Mouse (Mus musculus) mesoderm, embryonic 11.5 days (tissue): ENCODE data around the gene Polr1d.
A peak's percentile ranks its signal among the peaks of the same experiment; 100 is the strongest.

Experiments
- DNase-seq: peaks from one replicate; pipeline ENCODE4 v3.0.0-alpha.2; 2012; ENCODE audit warnings: low read depth, low spot score

Gene Polr1d

GRCm38 (mm10) chr5:147055572-147056245 lies 21.1 kb upstream of the Polr1d start:
- DNase-seq, result no peak

GRCm38 (mm10) chr5:147056712-147057290 lies 20.0 kb upstream of the Polr1d start:
- DNase-seq, result no peak

GRCm38 (mm10) chr5:147057626-147058414 lies 19.0 kb upstream of the Polr1d start:
- no peak for DNase-seq

- DNase-seq, result no peak
Measured at GRCm38 (mm10) chr5:147058661-147059060, 18.2 kb upstream of the Polr1d start.

GRCm38 (mm10) chr5:147059319-147059718 lies 17.5 kb upstream of the Polr1d start:
- DNase-seq, result no peak

GRCm38 (mm10) chr5:147060024-147060423 lies 16.8 kb upstream of the Polr1d start:
- DNase-seq, result no peak

GRCm38 (mm10) chr5:147063215-147063661 lies 13.6 kb upstream of the Polr1d start:
- DNase-seq, result no peak

- DNase-seq, result no peak
Measured at GRCm38 (mm10) chr5:147066129-147066528, 10.7 kb upstream of the Polr1d start.

GRCm38 (mm10) chr5:147066965-147067364 lies 9.9 kb upstream of the Polr1d start:
- DNase-seq, result no peak

GRCm38 (mm10) chr5:147068876-147069275 lies 8.0 kb upstream of the Polr1d start:
- no peak for DNase-seq

GRCm38 (mm10) chr5:147070791-147071516 lies 5.9 kb upstream of the Polr1d start:
- DNase-seq, result no peak

- no peak for DNase-seq
Measured at GRCm38 (mm10) chr5:147071886-147072285, 5.0 kb upstream of the Polr1d start.

GRCm38 (mm10) chr5:147073805-147074204 lies 3.0 kb upstream of the Polr1d start:
- no peak for DNase-seq

GRCm38 (mm10) chr5:147075103-147076025 lies 1.5 kb upstream of the Polr1d start:
- no peak for DNase-seq

GRCm38 (mm10) chr5:147076026-147076798 lies 638 bp upstream of the Polr1d start, which contains the start of gene Lnx2:
Gene Lnx2, minus strand, starts transcription at chr5:147076586.
- DNase-seq, result peak; percentile 98

- DNase-seq, result peak; percentile 86
Measured at GRCm38 (mm10) chr5:147077305-147078034, 620 bp downstream of the Polr1d start.

- no peak for DNase-seq
Measured at GRCm38 (mm10) chr5:147078110-147078900, 1.5 kb downstream of the Polr1d start.

GRCm38 (mm10) chr5:147085201-147085894 lies 8.5 kb downstream of the Polr1d start:
- DNase-seq, result no peak
